Mouse (Mus musculus): ENCODE data around the gene Alx3.

DNA sequence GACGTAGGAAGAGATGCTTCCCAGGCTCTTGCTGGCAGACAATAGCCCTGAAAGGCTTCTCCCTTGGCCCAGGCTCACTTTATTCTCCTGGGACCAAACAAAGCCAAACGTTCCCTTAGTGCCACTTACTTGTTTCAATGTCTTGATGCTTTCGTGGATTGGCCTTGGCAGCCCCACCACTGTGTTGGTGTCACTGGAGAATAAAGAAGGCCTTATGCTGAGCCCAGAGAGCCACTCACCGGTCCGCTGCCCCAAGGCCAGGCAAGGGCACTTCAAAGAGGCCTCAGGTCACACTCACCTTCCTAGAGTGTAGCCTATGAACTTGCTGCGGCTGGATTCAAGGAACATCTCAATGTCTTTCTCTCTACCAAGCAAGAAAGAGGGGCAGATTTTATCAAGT is 25.1 kb downstream of the Alx3 start:
- TF ChIP-seq POLR2A (IDR thresholded peaks at IDR 0.05; ENCODE audit: insufficient read depth, low read depth, low read length) (no peak), CTCF (IDR thresholded peaks at IDR 0.05; ENCODE audit: insufficient read depth, low read depth, low read length) (no peak)

Data from olfactory bulb, adult 2 months (tissue).